Mouse (Mus musculus): ENCODE results near the gene Srsf12. TPM values are rescaled to one million over a fixed set of nuclear protein-coding genes. Genes with fewer than 3 reads are reported as not detected.
A peak's percentile ranks its signal among the peaks of the same experiment; 100 is the strongest.

The Srsf12 gene
- 19.6 and 21.3 TPM in 2 replicates for polyA plus RNA-seq (2012; rRNA removed)

DNA sequence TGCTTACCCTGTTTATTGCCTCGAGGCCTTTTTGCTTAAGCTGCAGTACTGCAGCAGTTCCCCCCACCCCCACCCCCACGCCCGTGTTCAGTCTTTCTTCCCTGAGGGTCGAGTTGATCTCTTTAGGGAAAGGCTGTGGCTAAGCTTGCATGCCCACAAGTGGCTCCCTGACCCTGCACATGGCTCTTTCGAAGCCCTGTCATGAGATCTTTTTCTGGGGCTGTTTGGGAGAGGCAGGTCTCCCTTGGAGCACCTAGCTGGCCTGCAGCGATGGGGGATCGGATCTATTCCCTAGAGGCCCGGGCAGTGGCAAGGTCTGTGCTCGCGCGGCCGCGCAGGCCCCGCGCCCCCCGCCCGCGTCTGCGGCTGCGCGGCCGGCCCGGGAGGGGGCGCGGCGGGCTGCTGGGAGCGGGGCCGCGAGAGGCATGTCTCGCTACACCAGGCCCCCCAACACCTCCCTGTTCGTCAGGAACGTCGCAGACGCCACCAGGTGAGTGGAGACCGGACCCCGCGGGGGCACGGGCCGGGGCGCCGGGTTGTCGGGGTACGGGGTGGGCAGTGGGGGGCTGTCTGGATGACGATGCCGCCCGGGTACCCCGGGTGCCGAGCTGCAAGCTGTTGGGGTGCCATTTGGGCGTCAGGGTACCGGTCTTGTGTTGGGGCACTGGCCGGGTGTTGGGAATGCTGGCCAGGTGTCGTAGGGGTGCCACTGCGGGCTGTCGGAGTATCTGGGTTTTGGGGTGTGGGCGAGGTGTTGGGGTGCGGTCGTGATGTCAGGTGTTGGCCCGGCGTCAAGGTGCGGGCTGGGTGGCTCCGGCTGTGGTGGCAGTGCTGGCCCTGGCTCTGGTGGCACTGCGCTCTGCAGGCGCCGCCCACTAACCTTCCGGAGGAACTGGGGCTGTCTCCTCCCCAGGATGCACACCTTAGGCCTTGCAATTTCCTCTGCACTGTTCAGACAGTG, at the start of gene Srsf12:
TSS of gene Srsf12 (plus strand) at position 111 of the 961 bp plus-strand sequence.
- peak; percentile 14 to 57 for DNase-seq (ENCODE audit: extremely low spot score in 1 of 2, low spot score in 1 of 2)

DNA sequence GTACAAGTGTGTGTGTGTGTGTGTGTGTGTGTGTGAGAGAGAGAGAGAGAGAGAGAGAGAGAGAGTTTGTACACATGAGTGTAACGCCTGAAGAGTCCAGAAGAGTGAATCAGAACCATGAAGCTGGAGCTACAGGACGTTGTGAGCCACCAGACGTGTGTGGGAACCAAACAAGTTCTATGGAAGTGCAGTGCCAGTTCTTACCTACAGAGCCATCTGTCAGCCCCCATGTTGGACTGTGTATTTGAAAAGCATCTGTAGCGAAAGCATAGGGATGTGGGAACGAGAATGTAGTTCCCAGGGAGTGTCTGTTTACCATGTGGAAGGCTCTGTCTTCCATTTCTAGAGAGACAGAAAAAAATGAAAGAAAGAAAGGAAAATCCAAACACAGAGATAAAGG, 25.3 kb upstream of the Srsf12 start:
- peak in 1 of 2 experiments; percentile 34 for DNase-seq (ENCODE audit: extremely low spot score in 1 of 2, low spot score in 1 of 2)

DNA sequence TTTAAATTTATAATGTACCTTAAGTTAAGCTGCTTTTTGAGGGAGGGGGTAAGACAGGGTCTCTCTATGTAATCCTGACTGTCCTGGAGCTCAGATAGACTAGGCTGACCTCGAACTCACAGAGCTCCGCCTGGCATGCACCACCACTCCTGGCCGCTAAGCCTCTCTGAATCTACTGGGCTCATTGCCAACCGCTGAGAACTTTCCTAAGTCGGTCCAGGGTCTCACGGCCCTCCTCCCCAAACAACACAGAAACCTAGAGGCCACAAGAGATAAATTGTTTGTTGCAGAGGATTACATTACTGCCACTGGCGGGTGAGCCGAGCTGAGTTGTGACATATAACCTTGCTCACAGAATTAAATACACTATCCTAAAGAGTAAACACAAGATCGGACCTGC, 20.6 kb upstream of the Srsf12 start:
- peak in 1 of 2 experiments; percentile 25 for DNase-seq (ENCODE audit: extremely low spot score in 1 of 2, low spot score in 1 of 2)

DNA sequence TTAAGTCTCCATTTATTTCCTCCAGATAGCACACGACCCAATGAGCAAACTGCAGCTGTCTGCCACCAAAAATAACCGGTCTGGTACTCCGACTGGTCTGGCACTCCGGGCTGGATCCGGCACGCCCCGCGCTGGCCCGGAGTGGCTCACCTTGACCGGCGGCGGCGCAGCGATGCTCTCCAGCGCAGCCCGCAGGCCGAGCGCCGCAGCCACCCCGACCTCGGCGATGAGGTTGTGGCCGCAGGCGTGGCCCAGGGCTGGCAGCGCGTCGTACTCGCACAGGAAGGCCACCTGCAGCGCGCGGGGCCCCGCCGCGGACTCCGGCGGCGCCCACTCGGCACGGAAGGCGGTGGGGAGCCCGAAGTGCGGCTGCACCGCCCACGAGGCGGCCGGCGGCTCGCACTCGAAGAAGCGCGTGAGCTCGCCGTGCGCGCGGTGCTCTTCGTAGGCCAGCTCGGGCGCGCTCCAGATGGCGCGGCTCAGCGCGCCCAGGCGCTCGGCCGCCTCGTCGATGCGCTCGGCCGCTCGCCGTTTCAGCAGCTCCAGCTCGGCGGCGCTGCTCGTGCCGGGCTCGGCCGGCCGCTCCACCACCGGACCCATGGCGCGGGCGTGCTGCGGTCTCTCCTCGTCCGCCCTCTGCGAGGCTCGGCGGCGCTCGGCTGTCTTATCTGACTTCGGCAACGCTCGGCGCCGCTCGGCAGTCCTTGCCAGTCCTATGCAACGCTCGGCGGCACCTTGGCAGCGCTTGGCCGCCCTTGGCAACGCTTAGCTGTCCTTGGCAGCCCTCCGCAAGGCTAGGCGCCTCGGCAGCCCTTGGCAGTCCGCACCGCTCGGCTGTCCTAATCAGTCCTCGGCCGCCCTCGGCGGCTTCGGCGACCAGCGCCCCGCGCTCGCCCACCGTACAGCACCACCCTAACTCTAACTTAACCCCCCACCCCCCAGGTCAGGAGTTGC, 19.7 kb upstream of the Srsf12 start:
- DNase-seq (ENCODE audit: extremely low spot score in 1 of 2, low spot score in 1 of 2): peak; percentile 68 to 86

DNA sequence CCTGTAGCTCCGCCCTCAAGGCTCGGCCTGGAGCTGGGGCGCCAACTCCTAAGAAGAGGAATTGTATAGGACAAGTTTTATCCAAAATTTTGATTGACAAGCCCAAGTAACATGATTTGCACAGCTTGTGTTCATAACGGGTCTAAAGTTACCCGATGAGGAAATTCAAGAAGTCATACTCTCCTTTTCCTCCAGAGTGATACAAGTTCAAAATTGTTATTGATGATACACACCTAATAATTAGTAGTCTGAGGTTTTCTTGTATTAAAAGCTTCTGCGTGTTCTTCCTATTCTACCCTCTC, 19.1 kb upstream of the Srsf12 start, which contains the start of gene Pm20d2:
TSS of gene Pm20d2 (minus strand) at position 3 of the 302 bp plus-strand sequence.
- no peak for DNase-seq (ENCODE audit: extremely low spot score in 1 of 2, low spot score in 1 of 2)

DNA sequence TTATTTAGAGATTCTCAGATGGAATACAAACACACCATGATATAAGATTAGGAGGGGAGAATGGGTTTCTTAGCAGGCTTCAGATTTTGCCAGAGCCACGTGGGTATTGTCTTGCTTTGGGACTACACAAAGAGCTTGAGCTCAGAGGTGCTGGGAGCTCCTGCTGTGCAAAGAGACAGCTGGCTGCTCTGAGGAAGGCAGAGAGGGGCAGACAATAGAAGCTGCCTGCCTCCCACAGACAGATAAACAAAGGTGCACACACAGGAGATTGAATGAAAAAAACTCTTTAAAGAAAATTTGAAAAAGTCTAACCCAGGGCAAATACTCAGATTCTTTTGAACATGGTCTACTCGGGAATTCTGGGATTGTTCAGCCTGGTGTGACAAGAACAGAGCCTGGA, 10.7 kb upstream of the Srsf12 start:
- no peak for DNase-seq (ENCODE audit: extremely low spot score in 1 of 2, low spot score in 1 of 2)

DNA sequence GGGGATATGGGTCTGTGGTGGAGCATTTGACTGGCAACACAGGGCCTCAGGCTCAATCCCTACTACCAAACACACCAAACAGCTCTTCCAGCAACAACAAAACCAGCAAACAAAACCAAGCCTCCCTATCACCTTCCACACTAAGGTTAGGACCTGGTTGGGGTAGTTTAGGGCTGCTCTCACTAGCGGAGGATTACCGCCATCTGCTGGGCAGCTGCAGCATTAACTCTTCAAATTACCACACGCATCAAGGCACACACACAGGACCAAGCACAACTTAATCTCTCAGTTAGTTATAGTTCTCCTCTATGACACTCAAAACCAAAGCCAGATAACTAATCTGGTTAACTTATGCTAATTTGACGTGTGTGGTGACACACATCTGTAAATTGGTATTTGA, 4.1 kb upstream of the Srsf12 start:
- DNase-seq (ENCODE audit: extremely low spot score in 1 of 2, low spot score in 1 of 2): peak in 1 of 2 experiments; percentile 67

DNA sequence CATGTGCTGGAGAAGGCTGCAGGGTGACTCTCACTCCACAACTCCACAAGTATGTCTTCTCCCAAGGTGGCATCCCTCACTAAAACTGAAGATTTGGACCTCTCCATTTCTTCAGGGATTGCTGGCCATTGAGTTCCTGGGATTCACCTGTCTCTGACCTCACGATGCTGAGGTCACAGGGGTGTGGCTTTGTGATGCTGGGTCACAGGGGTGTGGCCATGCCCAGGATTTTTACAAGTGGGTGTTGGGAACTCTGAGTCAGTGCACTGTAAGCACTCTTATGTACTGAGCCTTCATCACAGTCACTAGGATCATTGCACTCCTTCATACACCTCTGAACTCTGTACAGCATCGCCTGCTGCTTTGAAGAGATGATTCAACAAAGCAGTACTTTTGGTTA, 1.2 kb upstream of the Srsf12 start:
- no peak for DNase-seq (ENCODE audit: extremely low spot score in 1 of 2, low spot score in 1 of 2)

DNA sequence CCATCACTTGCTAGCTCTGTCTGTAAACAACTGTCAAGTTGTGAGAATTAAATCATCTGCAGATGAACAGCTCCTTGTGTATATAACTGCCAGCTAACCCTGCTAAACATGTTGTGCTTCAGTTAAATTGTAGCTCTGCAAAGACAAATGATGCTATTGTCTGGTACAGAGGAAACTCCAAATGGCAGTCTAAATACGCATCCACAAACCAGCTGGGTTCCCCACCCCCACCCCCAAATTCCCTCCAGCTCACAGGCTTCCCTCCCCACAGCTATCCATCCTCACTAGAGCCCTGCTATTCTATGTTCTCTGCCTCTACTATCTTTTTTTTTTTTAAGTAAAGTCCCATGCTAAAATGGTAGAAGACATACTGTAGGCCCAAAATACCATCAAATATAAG, 13.1 kb downstream of the Srsf12 start:
- DNase-seq (ENCODE audit: extremely low spot score in 1 of 2, low spot score in 1 of 2): no peak

DNA sequence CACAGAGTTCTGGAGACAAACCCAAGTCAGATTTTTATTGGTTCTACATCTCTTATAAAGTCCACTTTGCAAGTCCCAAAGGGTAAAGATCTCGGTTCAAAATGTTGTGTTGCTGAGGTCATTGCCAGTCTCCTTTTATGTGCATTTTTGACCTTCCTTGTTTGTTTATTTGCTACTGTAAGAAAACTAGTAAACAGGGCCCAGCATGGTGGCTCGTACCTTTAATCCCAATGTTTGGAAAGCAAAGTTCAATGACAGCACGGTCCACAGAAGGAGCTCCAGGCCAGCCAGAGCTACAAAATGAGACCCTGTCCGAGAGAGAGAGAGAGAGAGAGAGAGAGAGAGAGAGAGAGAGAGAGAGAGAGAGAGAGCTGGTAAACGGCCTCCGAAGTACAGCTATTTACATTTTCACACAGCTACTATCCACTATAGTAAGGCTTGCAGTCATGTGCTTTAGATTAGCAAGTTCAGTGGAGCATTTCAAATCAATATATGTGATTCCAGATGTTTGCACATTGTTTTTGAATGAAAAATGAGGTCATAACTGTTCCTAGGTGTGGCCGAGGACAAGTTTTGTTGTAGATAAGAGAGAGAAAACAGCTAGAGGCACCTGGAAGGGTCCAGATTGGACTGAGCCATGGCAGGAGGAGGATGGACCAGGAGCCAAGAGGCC, 15.3 kb downstream of the Srsf12 start:
- no peak for DNase-seq (ENCODE audit: extremely low spot score in 1 of 2, low spot score in 1 of 2)

DNA sequence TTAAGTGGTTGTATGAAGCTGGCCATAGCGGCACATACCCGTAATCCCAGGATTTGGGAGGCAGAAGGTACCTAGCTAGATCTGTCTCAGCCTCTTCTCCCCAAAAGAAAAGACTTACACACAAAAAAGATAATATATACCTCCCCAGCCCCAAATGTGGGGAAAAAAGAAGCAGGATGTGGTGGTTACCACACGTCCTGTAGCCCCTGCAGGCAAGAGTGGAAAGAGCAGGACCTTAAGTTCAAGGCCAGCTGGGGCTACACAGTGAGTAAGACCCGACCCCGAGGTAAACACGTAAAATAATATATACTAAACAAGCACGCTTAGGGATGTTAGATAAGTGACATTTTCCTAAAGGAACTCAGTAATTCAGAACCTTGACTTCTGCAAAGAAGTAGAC, 18.4 kb downstream of the Srsf12 start:
- DNase-seq (ENCODE audit: extremely low spot score in 1 of 2, low spot score in 1 of 2): no peak

DNA sequence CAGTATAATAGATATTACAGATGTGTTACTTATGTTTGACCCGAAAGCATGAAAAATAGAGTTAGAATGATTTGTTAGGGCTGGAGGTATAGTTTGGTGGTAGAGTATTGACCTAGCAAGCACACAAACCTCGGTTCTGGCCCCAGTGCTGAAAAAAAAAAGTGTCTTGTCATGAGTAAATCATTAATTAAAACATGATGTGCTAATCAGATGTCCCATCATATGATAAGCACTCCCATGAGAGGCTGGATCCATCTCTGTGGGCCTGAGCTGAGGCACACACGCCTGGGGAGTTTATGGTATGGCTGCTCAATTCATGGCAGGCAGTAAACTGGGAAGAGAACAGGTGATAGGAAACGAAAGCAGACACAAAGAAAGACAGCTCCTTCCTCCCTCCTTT, 20.8 kb downstream of the Srsf12 start:
- DNase-seq (ENCODE audit: extremely low spot score in 1 of 2, low spot score in 1 of 2): no peak

DNA sequence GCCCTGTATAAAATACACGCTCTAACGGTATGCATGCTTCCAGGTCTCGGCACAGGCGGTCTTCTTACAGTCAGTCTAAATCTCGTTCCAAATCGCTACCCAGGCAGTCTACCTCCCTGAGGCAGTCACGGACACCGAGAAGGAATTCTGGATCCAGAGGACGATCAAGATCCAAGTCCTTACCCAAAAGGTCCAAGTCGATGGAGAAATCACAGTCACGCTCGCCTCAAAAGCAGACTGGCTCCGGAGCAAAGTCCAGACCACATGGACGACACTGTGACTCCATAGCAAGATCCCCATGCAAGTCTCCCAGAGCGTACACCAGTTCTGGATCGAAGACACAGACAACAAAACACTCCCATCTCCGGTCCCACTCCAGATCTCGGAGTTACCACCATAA, 22.1 kb downstream of the Srsf12 start:
- no peak for DNase-seq (ENCODE audit: extremely low spot score in 1 of 2, low spot score in 1 of 2)

DNA sequence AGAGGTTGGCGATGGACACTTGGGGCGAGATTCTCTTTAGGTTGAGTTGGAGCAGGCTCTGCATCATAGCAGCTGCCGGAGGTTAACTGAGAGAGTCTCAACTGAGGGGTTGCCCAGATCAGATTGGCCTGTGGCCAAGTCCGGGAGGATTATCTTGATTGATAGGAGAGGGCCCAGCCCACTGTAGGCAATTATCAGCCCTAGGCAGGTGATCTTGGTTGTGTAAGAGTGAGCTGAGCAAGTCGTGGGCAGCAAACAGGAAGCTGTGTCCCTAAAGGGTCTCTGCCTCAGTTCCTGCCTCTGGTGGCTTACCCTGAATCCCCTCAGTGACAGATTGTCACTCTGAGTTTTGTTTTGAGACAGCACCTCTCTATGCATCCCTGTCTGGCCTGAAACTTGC, 33.7 kb downstream of the Srsf12 start:
- no peak for DNase-seq (ENCODE audit: extremely low spot score in 1 of 2, low spot score in 1 of 2)

DNA sequence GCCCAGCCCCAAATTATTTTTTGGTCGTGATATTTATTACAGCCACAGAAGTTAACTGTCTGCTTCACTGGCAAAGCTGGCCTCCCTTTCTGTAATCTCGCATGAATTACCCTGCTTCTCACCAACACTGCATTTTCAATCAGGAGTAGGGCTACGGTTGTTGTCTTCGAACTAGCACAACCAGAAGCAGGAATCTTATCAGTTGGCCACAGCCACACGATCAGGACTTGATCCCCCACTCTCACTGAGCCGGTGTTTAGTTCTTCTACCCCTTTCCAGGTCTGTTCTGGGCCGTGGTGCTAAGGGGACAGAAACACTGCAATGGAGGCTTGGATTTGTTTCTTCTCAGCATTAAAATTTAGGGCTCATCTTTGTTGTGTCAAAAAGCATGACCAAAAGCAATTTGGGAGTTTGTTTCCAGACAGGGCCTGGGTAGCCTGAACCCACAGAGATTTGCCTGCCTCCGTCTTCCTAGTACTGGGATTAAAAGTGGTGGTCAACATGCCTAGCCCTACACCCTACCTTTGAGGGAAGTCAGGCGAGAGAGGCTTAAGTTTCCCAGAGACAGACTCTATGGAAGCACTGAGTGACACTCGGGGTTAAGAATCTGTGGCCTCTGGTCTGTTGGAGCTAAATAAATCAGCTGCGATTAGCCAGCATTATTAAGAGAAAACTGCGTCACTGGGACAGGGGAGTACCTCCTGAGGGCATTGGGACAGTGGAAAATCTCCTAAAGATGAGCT, 34.4 kb downstream of the Srsf12 start:
- no peak for DNase-seq (ENCODE audit: extremely low spot score in 1 of 2, low spot score in 1 of 2)

DNA sequence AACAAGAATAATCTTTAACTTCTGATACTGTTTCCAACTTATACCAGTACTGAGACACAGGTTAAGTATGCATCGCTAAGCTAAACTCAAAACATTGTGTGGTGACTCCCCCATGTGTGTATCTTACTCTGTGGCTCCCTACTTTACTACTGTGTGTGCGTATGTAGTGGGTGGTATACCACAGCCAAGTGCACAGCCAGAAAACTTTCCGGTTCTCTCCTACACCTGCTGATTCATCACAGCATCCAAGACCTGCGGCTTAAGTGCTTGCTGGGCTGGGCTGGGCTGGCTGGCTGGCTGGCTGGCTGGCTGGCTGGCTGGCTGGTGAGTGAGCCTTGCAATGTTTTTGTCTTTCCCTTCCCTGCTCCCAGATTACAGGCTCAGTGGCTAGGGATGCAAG, 35.1 kb downstream of the Srsf12 start:
- peak in 1 of 2 experiments; percentile 44 for DNase-seq (ENCODE audit: extremely low spot score in 1 of 2, low spot score in 1 of 2)

DNA sequence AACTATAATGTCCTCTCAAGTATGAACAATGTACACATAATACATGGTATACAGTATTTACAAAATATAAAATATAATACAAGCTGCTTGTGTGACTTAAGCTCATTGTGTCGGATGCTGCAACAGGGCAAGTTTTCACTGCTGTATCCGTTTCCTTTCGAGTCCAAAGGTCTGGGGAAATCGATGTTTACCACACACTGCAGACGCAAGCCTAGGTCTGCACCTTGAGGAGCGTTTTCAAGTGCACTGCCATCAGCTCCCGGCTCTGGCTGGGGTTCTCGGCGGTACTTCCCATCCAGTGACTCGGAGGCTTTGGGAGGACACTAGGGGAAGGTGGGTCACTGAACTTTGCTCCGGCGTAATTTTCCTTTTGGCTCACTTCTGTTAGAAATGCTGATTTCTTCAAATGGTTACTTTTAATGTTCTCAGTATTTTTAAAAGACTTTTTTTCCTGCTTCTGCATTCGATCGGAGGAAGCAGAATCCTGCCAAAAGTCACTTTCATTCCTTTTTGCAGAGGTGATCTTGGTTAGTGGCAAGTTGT, 37.1 kb downstream of the Srsf12 start:
- no peak for DNase-seq (ENCODE audit: extremely low spot score in 1 of 2, low spot score in 1 of 2)

DNA sequence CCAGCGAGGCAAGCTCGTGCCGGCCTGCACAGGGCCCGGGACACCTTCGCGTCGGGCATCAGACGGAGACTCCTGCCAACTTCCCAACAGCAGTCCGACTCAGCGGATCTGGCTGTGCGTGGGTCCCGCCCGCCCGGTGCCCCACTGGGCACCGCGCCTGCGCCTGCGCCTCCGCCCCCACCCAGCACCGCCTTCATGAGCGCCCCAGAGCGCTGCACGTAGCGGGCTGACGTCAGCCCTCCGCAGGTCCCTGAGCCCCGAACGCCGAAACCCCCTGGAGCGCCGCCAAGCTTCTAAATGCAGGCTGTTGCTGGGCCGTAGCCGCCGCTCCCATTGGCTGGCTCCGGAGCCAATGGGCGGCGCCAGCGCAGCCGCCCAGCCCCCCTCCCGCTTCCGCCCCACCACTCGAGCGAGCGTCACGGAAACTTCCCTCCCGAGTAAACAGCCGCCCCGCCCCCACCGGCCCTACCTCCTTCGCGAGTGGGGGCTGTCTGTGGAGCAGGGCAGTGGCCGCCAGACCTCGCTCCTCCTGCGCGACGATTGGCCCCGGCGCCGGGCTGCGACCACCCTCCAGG, 38.8 kb downstream of the Srsf12 start:
- peak; percentile 95 to 99 for DNase-seq (ENCODE audit: extremely low spot score in 1 of 2, low spot score in 1 of 2)

Measured in frontal cortex, adult 2 months (tissue).